Mouse (Mus musculus): ENCODE data around the gene Loxl1. TPM values are rescaled to one million over a fixed set of nuclear protein-coding genes. Genes with fewer than 3 reads are reported as not detected.
"Not testable (repeated sequence)": the region's sequence is repeated elsewhere in the genome, so short reads cannot be mapped to it uniquely, and the experiment has no call there.

Gene Loxl1
- polyA plus RNA-seq, 1 experiment from 2014 or later = 54.6 TPM

GRCm38 (mm10) chr9:58266571-58267011 lies 46.4 kb downstream of the Loxl1 start:
- H3K4me2 ChIP-seq = peak overlapping the region; percentile 13; the same call in 1 of the 2 replicates
- peaks cover 9% of the 10 kb centered on the region for H3K36me3 ChIP-seq
- ATAC-seq (replicated peaks; ENCODE audit: insufficient number of reproducible peaks, insufficient read depth, low FRiP score, low read depth) = peak; percentile 31; the same call in 1 of the 2 replicates
- no peaks in the 10 kb centered on the region for H3K27me3 ChIP-seq
- peak overlapping the region; percentile 65 for H3K27ac ChIP-seq
- no peak overlapping the region for H3K4me3 ChIP-seq
- H3K9me3 ChIP-seq (replicated peaks) = no peaks in the 10 kb centered on the region
- WGBS = 21% methylated on average over 4 of the region's 4 CpGs
- H3K9ac ChIP-seq = no peak overlapping the region
- peaks cover 12% of the 10 kb centered on the region for H3K4me1 ChIP-seq (replicated peaks)

GRCm38 (mm10) chr9:58265368-58265767 lies 47.6 kb downstream of the Loxl1 start:
- H3K9me3 ChIP-seq (replicated peaks) = no peaks in the 10 kb centered on the region
- 55% methylated on average over 3 of the region's 3 CpGs for WGBS
- no peak overlapping the region for H3K4me2 ChIP-seq
- H3K9ac ChIP-seq = no peak overlapping the region
- peaks cover 14% of the 10 kb centered on the region for H3K36me3 ChIP-seq
- H3K4me1 ChIP-seq (replicated peaks) = peaks cover 12% of the 10 kb centered on the region
- no peak overlapping the region for H3K4me3 ChIP-seq
- ATAC-seq (replicated peaks; ENCODE audit: insufficient number of reproducible peaks, insufficient read depth, low FRiP score, low read depth) = no peak
- H3K27me3 ChIP-seq = no peaks in the 10 kb centered on the region
- H3K27ac ChIP-seq = no peak overlapping the region

GRCm38 (mm10) chr9:58262507-58262906 lies 50.5 kb downstream of the Loxl1 start:
- no peak overlapping the region for H3K9ac ChIP-seq
- H3K4me1 ChIP-seq (replicated peaks) = peaks cover 12% of the 10 kb centered on the region
- H3K4me2 ChIP-seq = no peak overlapping the region
- no peak overlapping the region for H3K4me3 ChIP-seq
- H3K9me3 ChIP-seq (replicated peaks) = no peaks in the 10 kb centered on the region
- peaks cover 23% of the 10 kb centered on the region for H3K36me3 ChIP-seq
- 94% methylated on average over 5 of the region's 5 CpGs for WGBS
- no peaks in the 10 kb centered on the region for H3K27me3 ChIP-seq
- no peak overlapping the region for H3K27ac ChIP-seq
- no peak for ATAC-seq (replicated peaks; ENCODE audit: insufficient number of reproducible peaks, insufficient read depth, low FRiP score, low read depth)

- 86% methylated on average over 10 of the region's 10 CpGs for WGBS
- peaks cover 19% of the 10 kb centered on the region for H3K36me3 ChIP-seq
- no peak for ATAC-seq (replicated peaks; ENCODE audit: insufficient number of reproducible peaks, insufficient read depth, low FRiP score, low read depth)
Measured at GRCm38 (mm10) chr9:58255704-58256685, 57.0 kb downstream of the Loxl1 start.

GRCm38 (mm10) chr9:58255105-58255504 lies 57.9 kb downstream of the Loxl1 start:
- ATAC-seq (replicated peaks; ENCODE audit: insufficient number of reproducible peaks, insufficient read depth, low FRiP score, low read depth) = no peak
- Histone ChIP-seq H3K9me3 (replicated peaks) (no peaks in the 10 kb centered on the region), H3K4me1 (replicated peaks) (peaks cover 19% of the 10 kb centered on the region), H3K9ac (no peak overlapping the region), H3K4me3 (no peak overlapping the region), H3K27ac (no peak overlapping the region), H3K27me3 (no peaks in the 10 kb centered on the region), H3K36me3 (peaks cover 19% of the 10 kb centered on the region), H3K4me2 (no peak overlapping the region)
- 55% methylated on average over 2 of the region's 2 CpGs for WGBS

More at GRCm38 (mm10) chr9:58255704-58256685, 57.0 kb downstream of the Loxl1 start:
- H3K27ac ChIP-seq = no peak overlapping the region
- no peak overlapping the region for H3K4me3 ChIP-seq
- no peaks in the 10 kb centered on the region for H3K27me3 ChIP-seq
- peaks cover 12% of the 10 kb centered on the region for H3K4me1 ChIP-seq (replicated peaks)
- H3K9me3 ChIP-seq (replicated peaks) = no peaks in the 10 kb centered on the region
- H3K9ac ChIP-seq = no peak overlapping the region
- H3K4me2 ChIP-seq = no peak overlapping the region

- H3K4me3 ChIP-seq = peak overlapping the region; percentile 86
- H3K4me1 ChIP-seq (replicated peaks) = peaks cover 26% of the 10 kb centered on the region
- ATAC-seq (replicated peaks; ENCODE audit: insufficient number of reproducible peaks, insufficient read depth, low FRiP score, low read depth); H3K9me3 ChIP-seq (replicated peaks); H3K27me3 ChIP-seq: not testable (repeated sequence)
- H3K9ac ChIP-seq = peak overlapping the region; percentile 85
- peak overlapping the region; percentile 75 for H3K4me2 ChIP-seq
- 57% methylated on average over 5 of the region's 5 CpGs for WGBS
- peaks cover 19% of the 10 kb centered on the region for H3K36me3 ChIP-seq
- H3K27ac ChIP-seq = peak overlapping the region; percentile 83
Measured at GRCm38 (mm10) chr9:58253805-58254122, 59.2 kb downstream of the Loxl1 start.

- H3K4me2 ChIP-seq = peak within 1 kb of the TSS; percentile 75
- H3K9ac ChIP-seq = peak within 1 kb of the TSS; percentile 85
- H3K27me3 ChIP-seq = no peaks in the 10 kb centered on the region
- under 1% methylated on average over 31 of the region's 31 CpGs for WGBS
- H3K4me1 ChIP-seq (replicated peaks) = peaks cover 32% of the 10 kb centered on the region
- peak within 1 kb of the TSS; percentile 83 for H3K27ac ChIP-seq
- H3K36me3 ChIP-seq = peaks cover 15% of the 10 kb centered on the region
- no peaks in the 10 kb centered on the region for H3K9me3 ChIP-seq (replicated peaks)
- peak within 1 kb of the TSS; percentile 86 for H3K4me3 ChIP-seq
- ATAC-seq (replicated peaks; ENCODE audit: insufficient number of reproducible peaks, insufficient read depth, low FRiP score, low read depth) = peak; percentile 92
Measured at GRCm38 (mm10) chr9:58253033-58253804, 59.8 kb downstream of the Loxl1 start, which contains the start of gene Stoml1. TSS of gene Stoml1 (plus strand) at chr9:58253164.

- H3K4me2 ChIP-seq; H3K27me3 ChIP-seq; H3K9me3 ChIP-seq (replicated peaks); ATAC-seq (replicated peaks; ENCODE audit: insufficient number of reproducible peaks, insufficient read depth, low FRiP score, low read depth); H3K4me3 ChIP-seq; H3K36me3 ChIP-seq: not testable (repeated sequence)
- Histone ChIP-seq H3K27ac (peak overlapping the region; percentile 95), H3K4me1 (replicated peaks) (peaks cover 52% of the 10 kb centered on the region), H3K9ac (peak overlapping the region; percentile 2; the same call in 1 of the 2 replicates)
- WGBS = 87% methylated on average over 1 of the region's 1 CpGs
Measured at GRCm38 (mm10) chr9:58250730-58251129, 62.3 kb downstream of the Loxl1 start.

- WGBS = 70% methylated on average over 8 of the region's 8 CpGs
- Histone ChIP-seq H3K4me2 (peak overlapping the region; percentile 73), H3K36me3 (no peaks in the 10 kb centered on the region), H3K4me3 (peak overlapping the region; percentile 58), H3K27me3 (no peaks in the 10 kb centered on the region), H3K9me3 (replicated peaks) (no peaks in the 10 kb centered on the region), H3K9ac (peak overlapping the region; percentile 2; the same call in 1 of the 2 replicates), H3K27ac (peak overlapping the region; percentile 95), H3K4me1 (replicated peaks) (peaks cover 52% of the 10 kb centered on the region)
- ATAC-seq (replicated peaks; ENCODE audit: insufficient number of reproducible peaks, insufficient read depth, low FRiP score, low read depth) = no peak
Measured at GRCm38 (mm10) chr9:58250322-58250721, 62.7 kb downstream of the Loxl1 start.

GRCm38 (mm10) chr9:58249592-58250192 lies 63.3 kb downstream of the Loxl1 start, which contains the start of gene Pml:
TSS of gene Pml (minus strand) at chr9:58249786.
- Histone ChIP-seq H3K4me2 (peak within 1 kb of the TSS; percentile 73), H3K4me1 (replicated peaks) (peaks cover 50% of the 10 kb centered on the region), H3K9me3 (replicated peaks) (no peaks in the 10 kb centered on the region), H3K27ac (peak within 1 kb of the TSS; percentile 95), H3K9ac (peak within 1 kb of the TSS; percentile 66), H3K27me3 (no peaks in the 10 kb centered on the region), H3K4me3 (peak within 1 kb of the TSS; percentile 58), H3K36me3 (no peaks in the 10 kb centered on the region)
- WGBS = 1% methylated on average over 16 of the region's 16 CpGs
- ATAC-seq (replicated peaks; ENCODE audit: insufficient number of reproducible peaks, insufficient read depth, low FRiP score, low read depth) = peak; percentile 69
